Mouse (Mus musculus): ENCODE measurements around the gene Wdtc1.

Wdtc1 gene

DNA sequence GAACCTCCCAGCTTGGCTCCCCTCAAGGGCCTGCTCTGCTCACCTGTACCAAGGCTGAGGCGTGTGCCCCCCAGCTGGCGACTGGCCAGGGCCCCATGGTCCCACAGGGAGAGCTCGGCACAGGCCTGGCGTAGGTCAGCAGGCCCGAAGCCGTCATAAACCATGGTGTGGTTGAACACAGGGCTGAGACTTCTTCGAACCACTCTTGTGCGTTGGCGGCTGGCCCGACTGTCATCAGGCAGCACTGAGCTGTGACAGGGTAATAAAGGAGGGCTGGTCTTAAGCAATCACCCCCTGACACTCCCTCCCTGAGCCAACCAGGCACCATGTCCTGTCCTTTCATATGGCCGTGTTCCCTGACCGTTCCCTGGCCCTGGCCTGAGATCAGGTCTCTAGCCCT lies 99.9 kb downstream of the Wdtc1 start:
- DNase-seq (ENCODE audit: low read depth, low spot score) = no peak

- peak; percentile 18 for DNase-seq (ENCODE audit: low read depth, low spot score)
Observed at GRCm38 (mm10) chr4:133252089-133252488, 101.2 kb downstream of the Wdtc1 start.

GRCm38 (mm10) chr4:133251214-133251613 lies 102.1 kb downstream of the Wdtc1 start:
- peak; percentile 31 for DNase-seq (ENCODE audit: low read depth, low spot score)

DNA sequence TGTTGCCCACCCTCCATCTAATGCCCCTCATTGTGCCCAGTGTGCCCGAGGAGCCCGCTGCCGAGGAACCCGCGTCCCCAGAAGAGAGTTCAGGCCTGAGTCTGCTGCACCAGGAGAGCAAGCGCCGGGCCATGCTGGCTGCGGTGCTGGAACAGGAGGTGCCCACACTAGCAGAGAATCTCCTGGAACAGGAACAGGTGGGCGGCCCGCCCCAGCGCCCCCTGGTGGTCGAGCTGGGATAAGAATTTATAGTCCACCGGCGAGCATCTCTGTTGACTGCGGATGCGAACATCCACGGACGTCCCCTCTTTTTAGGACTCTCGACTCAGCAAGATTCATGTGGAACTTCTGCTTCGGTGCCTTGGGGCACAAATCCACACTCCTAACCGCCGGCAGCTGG lies 102.7 kb downstream of the Wdtc1 start:
- DNase-seq (ENCODE audit: low read depth, low spot score) = peak; percentile 82

DNA sequence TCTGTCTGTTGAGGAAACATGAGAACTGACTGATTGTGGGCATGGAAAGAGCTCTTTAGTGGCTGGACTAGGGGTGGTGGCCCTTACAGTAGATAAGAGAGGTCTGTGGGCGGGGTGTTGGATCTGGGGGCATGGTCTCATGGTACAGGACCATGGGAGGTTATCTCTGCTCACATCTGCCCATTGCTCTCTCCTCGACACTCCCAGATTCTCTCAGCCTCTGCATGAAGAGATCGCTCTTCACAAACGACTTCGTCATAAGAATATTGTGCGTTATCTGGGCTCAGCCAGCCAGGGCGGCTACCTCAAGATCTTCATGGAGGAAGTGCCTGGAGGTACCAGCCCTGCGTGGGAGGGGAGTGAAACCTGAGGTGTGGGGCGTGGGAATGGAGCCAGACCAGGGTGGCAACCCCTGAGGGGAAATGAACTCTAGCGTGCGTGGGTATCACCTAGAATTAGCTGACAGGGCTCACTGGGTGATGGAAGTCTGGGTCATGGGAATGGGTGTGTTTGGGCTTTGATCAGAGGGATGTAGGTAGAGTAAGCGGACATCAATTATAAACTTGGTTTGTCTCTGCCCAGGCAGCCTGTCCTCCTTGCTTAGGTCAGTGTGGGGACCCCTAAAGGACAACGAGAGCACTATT lies 105.4 kb downstream of the Wdtc1 start:
- no peak for DNase-seq (ENCODE audit: low read depth, low spot score)

GRCm38 (mm10) chr4:133247072-133247471 lies 106.2 kb downstream of the Wdtc1 start:
- DNase-seq (ENCODE audit: low read depth, low spot score) = no peak

DNA sequence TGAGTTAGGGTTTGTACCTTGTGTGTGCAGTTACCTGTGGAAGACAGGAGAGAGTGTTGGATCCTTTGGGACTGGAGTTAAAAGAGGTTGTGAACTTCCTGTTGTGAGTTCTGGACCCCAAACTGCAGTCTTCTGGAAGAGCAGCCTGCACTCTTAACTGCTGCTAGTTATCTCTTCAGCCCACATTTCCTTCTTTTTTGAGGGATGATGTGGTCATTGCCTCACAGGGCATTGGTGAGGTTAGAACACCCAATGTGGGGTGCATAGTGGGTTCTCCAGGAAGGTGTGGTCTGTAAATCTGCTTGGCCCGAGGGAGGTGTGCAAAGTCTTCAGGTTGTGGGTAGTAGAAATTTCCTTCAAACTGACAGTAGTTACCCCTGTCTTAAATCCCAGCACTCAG lies 109.0 kb downstream of the Wdtc1 start:
- DNase-seq (ENCODE audit: low read depth, low spot score) = no peak

GRCm38 (mm10) chr4:133243538-133243937 lies 109.7 kb downstream of the Wdtc1 start:
- no peak for DNase-seq (ENCODE audit: low read depth, low spot score)

DNA sequence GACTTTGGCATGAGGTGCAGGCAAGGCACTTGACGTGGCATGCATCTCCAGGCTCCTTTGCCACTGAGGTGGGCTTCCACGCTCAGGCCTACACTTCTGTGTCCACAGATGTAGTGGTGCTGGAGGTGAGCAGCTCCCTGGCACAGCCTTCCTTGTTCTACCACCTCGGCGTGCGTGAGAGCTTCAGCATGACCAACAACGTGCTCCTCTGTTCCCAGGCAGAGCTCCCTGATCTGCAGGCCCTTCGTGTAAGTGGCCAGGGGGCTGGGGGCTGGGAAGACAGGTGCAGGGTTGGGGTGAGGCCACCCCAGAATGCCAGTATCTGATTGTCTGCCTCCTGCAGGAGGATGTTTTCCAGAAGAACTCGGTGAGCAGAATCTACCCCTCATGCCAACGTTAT lies 110.6 kb downstream of the Wdtc1 start:
- DNase-seq (ENCODE audit: low read depth, low spot score) = no peak
